Mouse (Mus musculus) megakaryocyte, embryonic 14.5 days (primary cell): ENCODE data around the gene Actg1.

Source experiments
- FLI1 ChIP-seq: IDR thresholded peaks from 2 replicates; pipeline ENCODE4 v1.6.1; 2012; ENCODE audit warnings: low read length, inconsistent platforms, mixed read lengths
- GATA1 ChIP-seq: IDR thresholded peaks from 3 replicates; pipeline ENCODE4 v1.6.1; 2012; ENCODE audit warnings: mixed read lengths, low read length, inconsistent platforms, borderline replicate concordance

GRCm38 (mm10) chr11:120356319-120356840 is 8.0 kb upstream of the Actg1 start:
- TF ChIP-seq GATA1 (no peak), FLI1 (no peak)
